ENCODE assay signal across 11 mouse cellular contexts in the genomic region with DNA sequence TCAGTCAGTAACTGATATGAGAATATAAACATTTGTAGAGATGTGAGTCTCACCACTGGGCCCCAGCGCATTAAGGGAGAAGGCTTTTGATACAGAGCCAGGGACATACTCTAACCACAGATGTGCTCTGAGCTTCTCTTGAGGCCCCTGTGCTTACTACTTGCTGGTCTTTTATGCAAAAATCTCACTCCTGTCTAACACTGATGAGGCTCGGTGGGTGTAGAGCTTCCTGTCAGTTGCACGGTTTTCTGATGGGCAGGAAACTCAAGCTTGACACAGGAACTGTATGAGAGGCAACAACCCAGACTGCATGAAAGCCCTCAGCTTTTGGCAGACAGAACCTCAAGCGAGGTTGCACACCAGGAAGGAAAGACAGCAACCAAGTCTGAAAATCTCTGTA.
DNase-seq lines count a peak whose midpoint lies in the region; ATAC-seq and TF ChIP-seq lines count a peak whose summit lies in the region.
"Had no signal": no experiment of that assay in that cellular context is flagged by ENCODE, and none has a peak within 500 bp of the region (broad histone marks: within the 10 kb centered on the region; RNA-seq: fewer than 3 reads in every experiment).

No protein-coding gene starts in this region.

- no peaks in the 10 kb centered on the region for H3K9me3 ChIP-seq in liver, postnatal 0 days (ENCODE audit: low read length)
- no peaks in the 10 kb centered on the region for H3K9me3 ChIP-seq in liver, embryonic 12.5 days (replicated peaks)
- H3K9me3 ChIP-seq: neural tube, embryonic 12.5 days had no signal

- no peak for TF ChIP-seq CTCF in liver, postnatal 0 days (IDR thresholded peaks at IDR 0.05; ENCODE audit: low read depth)

- H3K9ac ChIP-seq in liver, postnatal 0 days (replicated peaks): no peak overlapping the region
- no peak overlapping the region for H3K9ac ChIP-seq in liver, embryonic 12.5 days
- H3K9ac ChIP-seq: neural tube, embryonic 12.5 days had no signal

- H3K27ac ChIP-seq in liver, postnatal 0 days (ENCODE audit: low read depth): peak overlapping the region; percentile 55
- H3K27ac ChIP-seq in liver, embryonic 12.5 days: no peak overlapping the region
- H3K27ac ChIP-seq: heart, adult 2 months; macrophage; neural tube, embryonic 12.5 days had no signal

- H3K27me3 ChIP-seq in liver, postnatal 0 days (ENCODE audit: insufficient read depth, low read length): no peaks in the 10 kb centered on the region
- no peaks in the 10 kb centered on the region for H3K27me3 ChIP-seq in liver, embryonic 12.5 days (replicated peaks)
- H3K27me3 ChIP-seq: neural tube, embryonic 12.5 days had no signal

- 21% methylated on average over 4 of the region's 4 CpGs for WGBS in liver, postnatal 0 days (ENCODE audit: insufficient replicate concordance)
- WGBS in liver, embryonic 12.5 days (ENCODE audit: insufficient replicate concordance): 12% methylated on average over 4 of the region's 4 CpGs

- peak; percentile 45; the same call in 1 of the 2 replicates for ATAC-seq in liver, postnatal 0 days
- ATAC-seq in liver, embryonic 12.5 days: no peak
- ATAC-seq in granulocyte monocyte progenitor cell, adult 5-6 weeks (replicated peaks; ENCODE audit: poor library complexity, severe bottlenecking): peak; percentile 42
- no peak for ATAC-seq in erythroid progenitor cell, adult 5-6 weeks (replicated peaks; ENCODE audit: low FRiP score, poor library complexity, severe bottlenecking)

- no peak overlapping the region for H3K4me2 ChIP-seq in liver, postnatal 0 days (ENCODE audit: low read depth, low read length)
- no peak overlapping the region for H3K4me2 ChIP-seq in liver, embryonic 12.5 days
- H3K4me2 ChIP-seq: neural tube, embryonic 12.5 days had no signal

- peaks cover 8% of the 10 kb centered on the region for H3K4me1 ChIP-seq in liver, postnatal 0 days (ENCODE audit: insufficient read depth)
- H3K4me1 ChIP-seq in liver, embryonic 12.5 days: no peaks in the 10 kb centered on the region
- H3K4me1 ChIP-seq: neural tube, embryonic 12.5 days had no signal

- TF ChIP-seq EP300 in liver, postnatal 0 days (IDR thresholded peaks at IDR 0.05; ENCODE audit: low read depth): no peak

- DNase-seq in liver, postnatal 0 days: peak; percentile 17
- peak; percentile 9 for DNase-seq in spleen, adult 12 weeks (ENCODE audit: low spot score)
- peak; percentile 63 for DNase-seq in thymus, postnatal 4 days
- DNase-seq in layer of hippocampus, adult 11-12 months (ENCODE audit: low spot score): no peak
- DNase-seq: cerebellum, postnatal 36 days had no signal

- H3K36me3 ChIP-seq in liver, postnatal 0 days (replicated peaks; ENCODE audit: insufficient read depth, low read length): no peaks in the 10 kb centered on the region
- H3K36me3 ChIP-seq in liver, embryonic 12.5 days: no peaks in the 10 kb centered on the region
- H3K36me3 ChIP-seq: neural tube, embryonic 12.5 days had no signal

- no peak overlapping the region for H3K4me3 ChIP-seq in liver, postnatal 0 days (ENCODE audit: low read depth, low read length)
- H3K4me3 ChIP-seq in liver, embryonic 12.5 days: no peak overlapping the region
- H3K4me3 ChIP-seq: heart, adult 2 months; neural tube, embryonic 12.5 days had no signal

Comparison
In these comparisons a context has a peak if more than half of its experiments do, and no peak if none do; other contexts are left out.
1. ATAC-seq: peak in liver, postnatal 0 days (single experiment) and granulocyte monocyte progenitor cell, adult 5-6 weeks (single experiment); none in liver, embryonic 12.5 days (single experiment) and erythroid progenitor cell, adult 5-6 weeks (single experiment).